Mouse (Mus musculus) liver, embryonic 12.5 days (tissue): ENCODE measurements at regions not wholly inside any gene's neighbourhood (a gene's known extent, or its start where the extent isn't known, plus 50 kb on each side); places are given as distances from the start of the nearest gene placed in this dataset.
A peak's percentile ranks its signal among the peaks of the same experiment; 100 is the strongest.

Source experiments
- ATAC-seq: fragments of 200-750 bp; cut with Nextera tagmentation; 2 replicates; pipeline ENCODE4 v1.8.0; 2017; ENCODE audit warnings: moderate number of reproducible peaks, mild to moderate bottlenecking, moderate library complexity
- H3K27ac ChIP-seq: fragments of 300-500 bp; sonication (generic); 2 replicates; pipeline ENCODE4 v1.5.1; 2016; ENCODE audit warnings: mild to moderate bottlenecking
- H3K27me3 ChIP-seq: fragments of 300-500 bp; sonication (generic); replicated peaks from 2 replicates; pipeline ENCODE4 v1.6.1; 2016; ENCODE audit warnings: mild to moderate bottlenecking, moderate library complexity
- H3K36me3 ChIP-seq: fragments of 300-500 bp; sonication (generic); 2 replicates; pipeline ENCODE4 v1.6.1; 2016; ENCODE audit warnings: mild to moderate bottlenecking, moderate library complexity
- H3K4me1 ChIP-seq: fragments of 300-500 bp; sonication (generic); 2 replicates; pipeline ENCODE4 v1.6.1; 2016
- H3K4me2 ChIP-seq: fragments of 300-500 bp; sonication (generic); 2 replicates; pipeline ENCODE4 v1.6.1; 2016; ENCODE audit warnings: mild to moderate bottlenecking, moderate library complexity
- H3K4me3 ChIP-seq: fragments of 300-500 bp; sonication (generic); 2 replicates; pipeline ENCODE4 v1.5.1; 2016; ENCODE audit warnings: mild to moderate bottlenecking, moderate library complexity
- H3K9ac ChIP-seq: fragments of 300-500 bp; sonication (generic); 2 replicates; pipeline ENCODE4 v1.6.1; 2016; ENCODE audit warnings: mild to moderate bottlenecking, moderate library complexity
- H3K9me3 ChIP-seq: fragments of 300-500 bp; sonication (generic); replicated peaks from 2 replicates; pipeline ENCODE4 v1.6.1; 2016; ENCODE audit warnings: mild to moderate bottlenecking, moderate library complexity
- WGBS: fragments of 180-500 bp; shearing (Covaris S2); methylation state at CpG from one replicate; pipeline ENCODE4 v1.1.7; 2016; ENCODE audit not compliant: insufficient replicate concordance; 5-methylcytosine and 5-hydroxymethylcytosine counted together

- WGBS: 70% methylated on average over 8 of the region's 8 CpGs
- no peaks in the 10 kb centered on the region for H3K4me1 ChIP-seq
- H3K27ac ChIP-seq: no peak overlapping the region
- H3K4me2 ChIP-seq: no peak overlapping the region
- ATAC-seq: no peak
- H3K4me3 ChIP-seq: no peak overlapping the region
- no peaks in the 10 kb centered on the region for H3K27me3 ChIP-seq
- H3K36me3 ChIP-seq: no peaks in the 10 kb centered on the region
- H3K9ac ChIP-seq: no peak overlapping the region
- no peaks in the 10 kb centered on the region for H3K9me3 ChIP-seq
These were observed 90.7 kb downstream of the Banf2 start for GRCm38 (mm10) chr2:144123395-144124034.

GRCm38 (mm10) chr2:144127082-144128037 is 94.5 kb downstream of the Banf2 start:
- H3K27me3 ChIP-seq: no peaks in the 10 kb centered on the region
- WGBS: 67% methylated on average over 13 of the region's 13 CpGs
- no peak for ATAC-seq

GRCm38 (mm10) chr2:144128038-144128402 is 95.2 kb downstream of the Banf2 start:
- no peaks in the 10 kb centered on the region for H3K27me3 ChIP-seq
- no peaks in the 10 kb centered on the region for H3K4me1 ChIP-seq
- no peak overlapping the region for H3K4me2 ChIP-seq
- H3K9ac ChIP-seq: no peak overlapping the region
- H3K36me3 ChIP-seq: no peaks in the 10 kb centered on the region
- H3K27ac ChIP-seq: no peak overlapping the region
- H3K9me3 ChIP-seq: no peaks in the 10 kb centered on the region
- H3K4me3 ChIP-seq: no peak overlapping the region
- whole genome bisulfite sequencing: 68% methylated on average over 3 of the region's 3 CpGs
- ATAC-seq: no peak

More at GRCm38 (mm10) chr2:144127082-144128037, 94.5 kb downstream of the Banf2 start:
- Histone ChIP-seq H3K36me3 (no peaks in the 10 kb centered on the region), H3K9me3 (no peaks in the 10 kb centered on the region), H3K27ac (no peak overlapping the region), H3K4me3 (no peak overlapping the region), H3K4me1 (no peaks in the 10 kb centered on the region), H3K4me2 (no peak overlapping the region), H3K9ac (no peak overlapping the region)

GRCm38 (mm10) chr2:144128527-144128926 is 95.7 kb downstream of the Banf2 start:
- WGBS: 67% methylated on average over 4 of the region's 4 CpGs
- Histone ChIP-seq H3K4me1 (no peaks in the 10 kb centered on the region), H3K27ac (no peak overlapping the region), H3K4me3 (no peak overlapping the region), H3K27me3 (no peaks in the 10 kb centered on the region), H3K36me3 (no peaks in the 10 kb centered on the region), H3K9ac (no peak overlapping the region), H3K4me2 (no peak overlapping the region), H3K9me3 (no peaks in the 10 kb centered on the region)
- no peak for ATAC-seq

GRCm38 (mm10) chr2:144133806-144134574 is 101.1 kb downstream of the Banf2 start:
- Histone ChIP-seq H3K36me3 (no peaks in the 10 kb centered on the region), H3K4me2 (no peak overlapping the region), H3K27me3 (no peaks in the 10 kb centered on the region), H3K4me3 (no peak overlapping the region), H3K4me1 (peaks cover 4% of the 10 kb centered on the region; the same call in 1 of the 2 replicates), H3K27ac (no peak overlapping the region), H3K9ac (no peak overlapping the region), H3K9me3 (no peaks in the 10 kb centered on the region)
- WGBS: 61% methylated on average over 14 of the region's 14 CpGs
- no peak for ATAC-seq

GRCm38 (mm10) chr2:144134575-144134958 is 101.7 kb downstream of the Banf2 start:
- no peak for ATAC-seq
- H3K9me3 ChIP-seq: no peaks in the 10 kb centered on the region

GRCm38 (mm10) chr2:144135586-144135985 is 102.7 kb downstream of the Banf2 start:
- no peaks in the 10 kb centered on the region for H3K9me3 ChIP-seq
- H3K4me2 ChIP-seq: no peak overlapping the region
- peaks cover 7% of the 10 kb centered on the region; the same call in 1 of the 2 replicates for H3K4me1 ChIP-seq
- H3K36me3 ChIP-seq: no peaks in the 10 kb centered on the region
- H3K27ac ChIP-seq: no peak overlapping the region
- no peak for ATAC-seq
- no peak overlapping the region for H3K9ac ChIP-seq
- 87% methylated on average over 1 of the region's 1 CpGs for whole genome bisulfite sequencing
- no peaks in the 10 kb centered on the region for H3K27me3 ChIP-seq
- H3K4me3 ChIP-seq: no peak overlapping the region

More at GRCm38 (mm10) chr2:144134575-144134958, 101.7 kb downstream of the Banf2 start:
- Histone ChIP-seq H3K27me3 (no peaks in the 10 kb centered on the region), H3K36me3 (no peaks in the 10 kb centered on the region), H3K27ac (no peak overlapping the region), H3K9ac (no peak overlapping the region), H3K4me1 (peaks cover 7% of the 10 kb centered on the region; the same call in 1 of the 2 replicates), H3K4me3 (no peak overlapping the region), H3K4me2 (no peak overlapping the region)
- WGBS: 75% methylated on average over 9 of the region's 9 CpGs

- Histone ChIP-seq H3K36me3 (no peaks in the 10 kb centered on the region), H3K27me3 (no peaks in the 10 kb centered on the region), H3K4me2 (no peak overlapping the region), H3K4me1 (peaks cover 3% of the 10 kb centered on the region; the same call in 1 of the 2 replicates), H3K9ac (no peak overlapping the region), H3K9me3 (no peaks in the 10 kb centered on the region), H3K27ac (no peak overlapping the region), H3K4me3 (no peak overlapping the region)
- WGBS: 70% methylated on average over 9 of the region's 9 CpGs
- ATAC-seq: no peak
These were observed 110.9 kb downstream of the Banf2 start for GRCm38 (mm10) chr2:144143620-144144384.

GRCm38 (mm10) chr2:144144486-144145136 is 111.8 kb downstream of the Banf2 start:
- 69% methylated on average over 5 of the region's 5 CpGs for WGBS

GRCm38 (mm10) chr2:144156456-144157211 is 113.8 kb upstream of the Mgme1 start:
- Histone ChIP-seq H3K4me1 (peaks cover 18% of the 10 kb centered on the region), H3K36me3 (no peaks in the 10 kb centered on the region), H3K4me3 (no peak overlapping the region), H3K27me3 (peaks cover 6% of the 10 kb centered on the region; the same call in 1 of the 2 replicates), H3K4me2 (0 out of 2 replicates have a peak overlapping the region, but pooled peaks have one; percentile 20), H3K9me3 (no peaks in the 10 kb centered on the region), H3K9ac (no peak overlapping the region), H3K27ac (no peak overlapping the region)
- WGBS: 54% methylated on average over 7 of the region's 7 CpGs
- no peak for ATAC-seq

More at GRCm38 (mm10) chr2:144144486-144145136, 111.8 kb downstream of the Banf2 start:
- H3K4me3 ChIP-seq: no peak overlapping the region
- H3K4me1 ChIP-seq: no peaks in the 10 kb centered on the region
- no peak overlapping the region for H3K9ac ChIP-seq
- no peak for ATAC-seq
- H3K4me2 ChIP-seq: no peak overlapping the region
- no peak overlapping the region for H3K27ac ChIP-seq
- H3K9me3 ChIP-seq: no peaks in the 10 kb centered on the region
- no peaks in the 10 kb centered on the region for H3K27me3 ChIP-seq
- H3K36me3 ChIP-seq: no peaks in the 10 kb centered on the region
